26 mouse cellular contexts compared by ENCODE assay signal in the genomic region with DNA sequence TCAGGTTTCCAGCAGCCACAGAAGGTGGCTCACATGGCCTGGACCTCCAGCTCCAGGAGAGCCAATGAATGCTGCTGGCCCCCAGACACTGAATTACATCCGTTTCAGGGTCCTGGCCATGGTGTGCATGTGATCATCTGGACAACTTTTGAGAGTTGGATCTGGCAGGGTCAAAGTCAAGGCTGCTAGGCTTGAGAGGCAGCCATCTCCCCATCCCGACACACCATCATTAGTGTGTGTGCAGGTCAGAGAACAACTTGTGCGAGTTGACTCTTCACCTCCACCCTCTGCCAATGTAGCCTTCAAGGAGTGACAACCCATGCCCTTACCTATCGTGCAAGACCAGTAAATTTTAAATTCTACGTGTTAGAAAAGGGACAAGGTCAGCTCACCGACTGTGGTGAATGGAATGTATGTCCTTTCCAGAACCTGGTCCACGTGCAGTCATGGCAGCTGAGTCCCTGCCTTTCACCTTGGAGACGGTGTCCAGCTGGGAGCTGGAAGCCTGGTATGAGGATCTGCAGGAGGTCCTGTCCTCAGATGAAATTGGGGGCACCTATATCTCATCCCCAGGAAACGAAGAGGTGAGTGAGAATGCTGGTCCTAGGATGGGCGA. TPM values are rescaled to one million over a fixed set of nuclear protein-coding genes. Genes with fewer than 3 reads are reported as not detected.
A peak's percentile ranks its signal among the peaks of the same experiment; 100 is the strongest.
DNase-seq lines count a peak whose midpoint lies in the region; ATAC-seq and TF ChIP-seq lines count a peak whose summit lies in the region.
"Had no signal": no experiment of that assay in that cellular context is flagged by ENCODE, and none has a peak within 500 bp of the region (broad histone marks: within the 10 kb centered on the region; RNA-seq: fewer than 3 reads in every experiment).

No protein-coding gene starts in this region.

- 94% methylated on average over 10 of the region's 10 CpGs for WGBS in midbrain, embryonic 10.5 days
- 95% methylated on average over 10 of the region's 10 CpGs for WGBS in midbrain, embryonic 15.5 days

- no peaks in the 10 kb centered on the region; the same call in 1 of the 2 replicates for H3K27me3 ChIP-seq in erythroblast, embryonic 14.5 days (ENCODE audit: control insufficient read depth)
- H3K27me3 ChIP-seq in midbrain, embryonic 10.5 days (ENCODE audit: low read depth, poor library complexity, severe bottlenecking), result no peaks in the 10 kb centered on the region
- H3K27me3 ChIP-seq in midbrain, embryonic 15.5 days (replicated peaks), result no peaks in the 10 kb centered on the region
- no peaks in the 10 kb centered on the region for H3K27me3 ChIP-seq in myocyte (ENCODE audit: control insufficient read depth, insufficient read depth, insufficient read length)
- H3K27me3 ChIP-seq: embryonic facial prominence, embryonic 12.5 days; heart, embryonic 12.5 days; intestine, embryonic 15.5 days; limb, embryonic 12.5 days had no signal

- no peak for ATAC-seq in erythroblast, adult 5-6 weeks (replicated peaks; ENCODE audit: low FRiP score, poor library complexity, severe bottlenecking)
- no peak for ATAC-seq in midbrain, embryonic 15.5 days (replicated peaks)
- ATAC-seq: activated CD4-positive, CD25-positive, alpha-beta regulatory T cell, adult 4 months; forebrain, embryonic 14.5 days; hindbrain, embryonic 16.5 days; intestine, embryonic 15.5 days had no signal

- H3K4me1 ChIP-seq in erythroblast, embryonic 14.5 days (ENCODE audit: control insufficient read depth), result peaks cover 60% of the 10 kb centered on the region
- peaks cover 25% of the 10 kb centered on the region for H3K4me1 ChIP-seq in midbrain, embryonic 10.5 days
- peaks cover 21% of the 10 kb centered on the region for H3K4me1 ChIP-seq in midbrain, embryonic 15.5 days

- no peaks in the 10 kb centered on the region for H3K9me3 ChIP-seq in erythroblast, embryonic 14.5 days (ENCODE audit: control insufficient read depth, low read length)
- no peaks in the 10 kb centered on the region for H3K9me3 ChIP-seq in midbrain, embryonic 10.5 days (replicated peaks)
- no peaks in the 10 kb centered on the region for H3K9me3 ChIP-seq in midbrain, embryonic 15.5 days
- H3K9me3 ChIP-seq: embryonic facial prominence, embryonic 12.5 days; heart, embryonic 12.5 days; hindbrain, embryonic 10.5 days; intestine, embryonic 15.5 days; limb, embryonic 12.5 days had no signal

- peak; percentile 38 for DNase-seq in kidney, adult 9 months
- no peak for DNase-seq in kidney, postnatal 14 days
- no peak for DNase-seq in midbrain, embryonic 10.5 days (ENCODE audit: low spot score)
- no peak for DNase-seq in cerebellum, postnatal 14 days
- DNase-seq: cerebellum, adult 11-12 months; cerebellum, postnatal 10 days; heart, postnatal 10 days; kidney, postnatal 4 days; lung, adult 18-20 months; lung, postnatal 10 days; midbrain, embryonic 14.5 days; right cerebral cortex, adult 18-20 months; thymus, adult 18-20 months; thymus, postnatal 36 days had no signal

- no peak overlapping the region for H3K27ac ChIP-seq in midbrain, embryonic 10.5 days (replicated peaks)
- no peak overlapping the region for H3K27ac ChIP-seq in midbrain, embryonic 15.5 days
- H3K27ac ChIP-seq: embryonic facial prominence, embryonic 12.5 days; hindbrain, embryonic 10.5 days; intestine, embryonic 15.5 days; limb, embryonic 12.5 days had no signal

- H3ac ChIP-seq in myocyte (ENCODE audit: control insufficient read depth, insufficient read length), result no peak overlapping the region

- no peak overlapping the region for H3K9ac ChIP-seq in midbrain, embryonic 15.5 days
- H3K9ac ChIP-seq: embryonic facial prominence, embryonic 12.5 days; heart, embryonic 12.5 days; intestine, embryonic 15.5 days; limb, embryonic 12.5 days had no signal

- H3K4me2 ChIP-seq in midbrain, embryonic 15.5 days, result no peak overlapping the region
- no peak overlapping the region for H3K4me2 ChIP-seq in myocyte (ENCODE audit: low read depth)
- H3K4me2 ChIP-seq: embryonic facial prominence, embryonic 12.5 days; heart, embryonic 12.5 days; intestine, embryonic 15.5 days; limb, embryonic 12.5 days had no signal

- H3K4me3 ChIP-seq in erythroblast, embryonic 14.5 days (replicated peaks), result peak overlapping the region; percentile 13
- H3K4me3 ChIP-seq in midbrain, embryonic 10.5 days, result 0 out of 2 replicates have a peak overlapping the region, but pooled peaks have one; percentile 1
- H3K4me3 ChIP-seq in midbrain, embryonic 15.5 days, result no peak overlapping the region
- no peak overlapping the region for H3K4me3 ChIP-seq in myocyte
- H3K4me3 ChIP-seq: embryonic facial prominence, embryonic 12.5 days; heart, embryonic 12.5 days; hindbrain, embryonic 10.5 days; intestine, embryonic 15.5 days; limb, embryonic 12.5 days had no signal

- peaks cover 44% of the 10 kb centered on the region for H3K79me2 ChIP-seq in myocyte (ENCODE audit: control insufficient read depth, insufficient read depth)

- peaks cover 85% of the 10 kb centered on the region for H3K36me3 ChIP-seq in erythroblast, embryonic 14.5 days (ENCODE audit: control insufficient read depth)
- H3K36me3 ChIP-seq in midbrain, embryonic 10.5 days, result peaks cover 73% of the 10 kb centered on the region
- H3K36me3 ChIP-seq in midbrain, embryonic 15.5 days (replicated peaks), result peaks cover 52% of the 10 kb centered on the region
- peaks cover 72% of the 10 kb centered on the region for H3K36me3 ChIP-seq in myocyte (ENCODE audit: control insufficient read depth, insufficient read depth)

- peak; percentile 59 for TF ChIP-seq POLR2A in myocyte (IDR thresholded peaks at IDR 0.05; ENCODE audit: insufficient read length, low read depth)

TF ChIP-seq in myocyte, 11 proteins besides CTCF, POLR2A, EP300 and RAD21:
- TF ChIP-seq MYOG (IDR thresholded peaks at IDR 0.05; ENCODE audit: control insufficient read depth in 1 of 3, insufficient read depth in 1 of 3, insufficient read length in 2 of 3, low read depth in 2 of 3) (no peak), POLR2AphosphoS2 (IDR thresholded peaks at IDR 0.05; ENCODE audit: insufficient read length, low read depth) (peak; percentile 90), MYOD1 (IDR thresholded peaks at IDR 0.05; ENCODE audit: control insufficient read depth in 1 of 3, insufficient read length in 2 of 3, low read depth in 2 of 3) (no peak), CEBPB (IDR thresholded peaks at IDR 0.05; ENCODE audit: insufficient read depth, poor library complexity, severe bottlenecking) (no peak)

RNA-seq across cellular contexts. Expression of gene Mbd6, which starts 6.2 kb away (rescaled TPM):
- 33.5 and 35.5 TPM in 2 replicates for polyA plus RNA-seq in erythroblast, embryonic 14.5 days (2012)
- total RNA-seq in erythroblast, adult 5-6 weeks (2015; ENCODE audit: low replicate concordance), result 22.4 and 33.0 TPM in 2 replicates
- total RNA-seq in erythroblast, adult 5-6 weeks (2017; ENCODE audit: low replicate concordance), result 6.1 and 7.1 TPM in 2 replicates
- polyA plus RNA-seq in midbrain, embryonic 10.5 days (2016; fragmentation: Nextera tagmentation; extraction: Ambion mirVana), result 11.9 and 13.0 TPM in 2 replicates
- polyA plus RNA-seq in midbrain, embryonic 15.5 days (2015; fragmentation: Nextera tagmentation; extraction: Ambion mirVana), result 16.2 and 18.8 TPM in 2 replicates
- polyA plus RNA-seq in myocyte (2012; fragmentation: generic; extraction: Trizol), result 24.7 TPM

RNA-seq across cellular contexts. Expression of gene Mars, which starts 16.6 kb away (rescaled TPM):
- 12.0 and 17.1 TPM in 2 replicates for polyA plus RNA-seq in erythroblast, embryonic 14.5 days (2012)
- total RNA-seq in erythroblast, adult 5-6 weeks (2015; ENCODE audit: low replicate concordance), result 35.1 and 38.8 TPM in 2 replicates
- total RNA-seq in erythroblast, adult 5-6 weeks (2017; ENCODE audit: low replicate concordance), result 43.5 and 45.6 TPM in 2 replicates
- polyA plus RNA-seq in midbrain, embryonic 10.5 days (2016; fragmentation: Nextera tagmentation; extraction: Ambion mirVana), result 180 and 187 TPM in 2 replicates
- 121 and 123 TPM in 2 replicates for polyA plus RNA-seq in midbrain, embryonic 15.5 days (2015; fragmentation: Nextera tagmentation; extraction: Ambion mirVana)
- polyA plus RNA-seq in myocyte (2012; fragmentation: generic; extraction: Trizol), result 280 TPM

RNA-seq across cellular contexts. Expression of gene Arhgap9, which starts 26.8 kb away (rescaled TPM):
- polyA plus RNA-seq in erythroblast, embryonic 14.5 days (2012), result 0.06 and 0.16 TPM in 2 replicates
- total RNA-seq in erythroblast, adult 5-6 weeks (2015; ENCODE audit: low replicate concordance), result 19.9 and 21.1 TPM in 2 replicates
- 14.6 and 18.7 TPM in 2 replicates for total RNA-seq in erythroblast, adult 5-6 weeks (2017; ENCODE audit: low replicate concordance)
- 1.1 and 1.3 TPM in 2 replicates for polyA plus RNA-seq in midbrain, embryonic 10.5 days (2016; fragmentation: Nextera tagmentation; extraction: Ambion mirVana)
- 0.87 and 0.99 TPM in 2 replicates for polyA plus RNA-seq in midbrain, embryonic 15.5 days (2015; fragmentation: Nextera tagmentation; extraction: Ambion mirVana)
- polyA plus RNA-seq in myocyte (2012; fragmentation: generic; extraction: Trizol), result 0.77 TPM

RNA-seq across cellular contexts. Expression of gene Dctn2, which starts 28.8 kb away (rescaled TPM):
- 15.3 and 16.5 TPM in 2 replicates for polyA plus RNA-seq in erythroblast, embryonic 14.5 days (2012)
- total RNA-seq in erythroblast, adult 5-6 weeks (2015; ENCODE audit: low replicate concordance), result 32.5 and 59.1 TPM in 2 replicates
- total RNA-seq in erythroblast, adult 5-6 weeks (2017; ENCODE audit: low replicate concordance), result 73.0 and 77.9 TPM in 2 replicates
- polyA plus RNA-seq in midbrain, embryonic 10.5 days (2016; fragmentation: Nextera tagmentation; extraction: Ambion mirVana), result 212 and 239 TPM in 2 replicates
- 355 and 362 TPM in 2 replicates for polyA plus RNA-seq in midbrain, embryonic 15.5 days (2015; fragmentation: Nextera tagmentation; extraction: Ambion mirVana)
- 250 TPM for polyA plus RNA-seq in myocyte (2012; fragmentation: generic; extraction: Trizol)

RNA-seq across cellular contexts. Expression of gene Kif5a, which starts 31.9 kb away (rescaled TPM):
- polyA plus RNA-seq in erythroblast, embryonic 14.5 days (2012), result 0.01 and 0.03 TPM in 2 replicates
- total RNA-seq in erythroblast, adult 5-6 weeks (2015; ENCODE audit: low replicate concordance), result 0.42 TPM in 1 of 2 replicates, not detected in the other
- total RNA-seq in erythroblast, adult 5-6 weeks (2017; ENCODE audit: low replicate concordance), result under 0.01 TPM in 1 of 2 replicates, not detected in the other
- 14.9 and 29.4 TPM in 2 replicates for polyA plus RNA-seq in midbrain, embryonic 10.5 days (2016; fragmentation: Nextera tagmentation; extraction: Ambion mirVana)
- 99.0 and 103 TPM in 2 replicates for polyA plus RNA-seq in midbrain, embryonic 15.5 days (2015; fragmentation: Nextera tagmentation; extraction: Ambion mirVana)
- polyA plus RNA-seq in myocyte (2012; fragmentation: generic; extraction: Trizol), result 0.14 TPM

Comparison
In these comparisons a context has a peak if more than half of its experiments do, and no peak if none do; other contexts are left out.
1. H3K4me3 ChIP-seq: peak in erythroblast, embryonic 14.5 days (single experiment) and midbrain, embryonic 10.5 days (single experiment); none in midbrain, embryonic 15.5 days (single experiment) and myocyte (single experiment).